Mouse (Mus musculus) neural tube, embryonic 12.5 days (tissue): ENCODE results near the gene Bysl. TPM values are rescaled to one million over a fixed set of nuclear protein-coding genes. Genes with fewer than 3 reads are reported as not detected.
"Not testable (repeated sequence)": the region's sequence is repeated elsewhere in the genome, so short reads cannot be mapped to it uniquely, and the experiment has no call there.

Experiments used
- ATAC-seq: fragments of 200-750 bp; cut with Nextera tagmentation; 2 replicates; pipeline ENCODE4 v1.8.0; 2017; ENCODE audit warnings: low read depth, mild to moderate bottlenecking, moderate TSS enrichment, moderate library complexity; ENCODE audit not compliant: low FRiP score
- H3K27ac ChIP-seq: fragments of 300-500 bp; sonication (generic); 2 replicates; pipeline ENCODE4 v1.5.1; 2016
- H3K27me3 ChIP-seq: fragments of 300-500 bp; sonication (generic); replicated peaks from 2 replicates; pipeline ENCODE4 v1.6.1; 2016; ENCODE audit warnings: mild to moderate bottlenecking
- H3K36me3 ChIP-seq: fragments of 300-500 bp; sonication (generic); 2 replicates; pipeline ENCODE4 v1.6.1; 2016; ENCODE audit warnings: mild to moderate bottlenecking
- H3K4me1 ChIP-seq: fragments of 300-500 bp; sonication (generic); 2 replicates; pipeline ENCODE4 v1.6.1; 2016
- H3K4me2 ChIP-seq: fragments of 300-500 bp; sonication (generic); replicated peaks from 2 replicates; pipeline ENCODE4 v1.6.1; 2016; ENCODE audit warnings: mild to moderate bottlenecking
- H3K4me3 ChIP-seq: fragments of 300-500 bp; sonication (generic); 2 replicates; pipeline ENCODE4 v1.5.1; 2016
- H3K9ac ChIP-seq: fragments of 300-500 bp; sonication (generic); 2 replicates; pipeline ENCODE4 v1.6.1; 2016; ENCODE audit warnings: mild to moderate bottlenecking
- H3K9me3 ChIP-seq: fragments of 300-500 bp; sonication (generic); 2 replicates; pipeline ENCODE4 v1.6.1; 2016; ENCODE audit warnings: mild to moderate bottlenecking
- WGBS: fragments of 180-500 bp; shearing (Covaris S2); methylation state at CpG from one replicate; pipeline ENCODE4 v1.1.7; 2016; 5-methylcytosine and 5-hydroxymethylcytosine counted together
- polyA plus RNA-seq: library from polyadenylated mRNA; unstranded; fragments of >200 nt; fragmentation: Nextera tagmentation; extraction: Ambion mirVana; gene quantifications from 2 replicates; pipeline ENCODE4 v1.2.1, GENCODE M21; 2016

Gene Bysl
- polyA plus RNA-seq, 1 experiment from 2014 or later, result 35.9 TPM

- H3K4me1 ChIP-seq, result peaks cover 13% of the 10 kb centered on the region
Measured at GRCm38 (mm10) chr17:47616119-47616518, 4.8 kb upstream of the Bysl start.

GRCm38 (mm10) chr17:47614018-47614417, 2.7 kb upstream of the Bysl start:
- H3K4me3 ChIP-seq, result no peak overlapping the region
- no peak overlapping the region for H3K9ac ChIP-seq
- no peaks in the 10 kb centered on the region for H3K9me3 ChIP-seq
- H3K27me3 ChIP-seq, result no peaks in the 10 kb centered on the region
- H3K36me3 ChIP-seq, result peaks cover 44% of the 10 kb centered on the region
- H3K27ac ChIP-seq, result no peak overlapping the region
- peaks cover 22% of the 10 kb centered on the region for H3K4me1 ChIP-seq
- H3K4me2 ChIP-seq, result no peak overlapping the region
- WGBS, result 89% methylated on average over 1 of the region's 1 CpGs
- ATAC-seq, result no peak

More at GRCm38 (mm10) chr17:47616119-47616518, 4.8 kb upstream of the Bysl start:
- Histone ChIP-seq H3K9ac (no peak overlapping the region), H3K27me3 (no peaks in the 10 kb centered on the region), H3K36me3 (peaks cover 49% of the 10 kb centered on the region), H3K4me3 (no peak overlapping the region), H3K27ac (no peak overlapping the region), H3K9me3 (no peaks in the 10 kb centered on the region), H3K4me2 (no peak overlapping the region)
- WGBS, result 95% methylated on average over 8 of the region's 8 CpGs
- ATAC-seq, result no peak

- no peak for ATAC-seq
- H3K4me3 ChIP-seq, result peak overlapping the region; percentile 79
- WGBS, result under 1% methylated on average over 13 of the region's 13 CpGs
- peak overlapping the region; percentile 94 for H3K4me2 ChIP-seq
- peak overlapping the region; percentile 78 for H3K9ac ChIP-seq
- H3K27me3 ChIP-seq, result no peaks in the 10 kb centered on the region
- H3K9me3 ChIP-seq, result no peaks in the 10 kb centered on the region
- H3K4me1 ChIP-seq, result peaks cover 22% of the 10 kb centered on the region
- H3K27ac ChIP-seq, result no peak overlapping the region
- H3K36me3 ChIP-seq, result peaks cover 48% of the 10 kb centered on the region
Measured at GRCm38 (mm10) chr17:47611661-47611982, 330 bp upstream of the Bysl start.

GRCm38 (mm10) chr17:47609182-47609581, 2.1 kb downstream of the Bysl start:
- WGBS, result 93% methylated on average over 4 of the region's 4 CpGs
- Histone ChIP-seq H3K4me2 (peak overlapping the region; percentile 94; the same call in 1 of the 2 replicates), H3K36me3 (peaks cover 57% of the 10 kb centered on the region)

DNA sequence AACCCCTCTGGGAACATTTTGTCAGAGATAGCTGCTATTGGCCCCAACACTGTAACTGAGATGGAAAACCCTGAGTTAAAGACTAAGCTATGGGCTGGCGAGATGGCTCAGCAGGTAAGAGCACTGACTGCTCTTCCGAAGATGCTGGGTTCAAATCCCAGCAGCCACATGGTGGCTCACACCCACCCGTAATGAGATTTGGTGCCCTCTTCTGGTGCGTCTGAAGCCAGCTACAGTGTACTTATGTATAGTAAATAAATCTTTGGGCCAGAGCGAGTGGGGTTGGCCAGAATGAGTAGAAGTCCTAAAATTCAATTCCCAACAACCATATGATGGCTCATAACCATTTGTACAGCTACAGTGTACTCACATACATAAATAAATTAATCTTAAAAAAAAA, 5.1 kb downstream of the Bysl start:
- H3K36me3 ChIP-seq, result peaks cover 72% of the 10 kb centered on the region
- H3K27ac ChIP-seq, result no peak overlapping the region
- no peak overlapping the region for H3K9ac ChIP-seq
- peaks cover 9% of the 10 kb centered on the region for H3K4me1 ChIP-seq
- no peak overlapping the region for H3K4me3 ChIP-seq
- WGBS, result 79% methylated on average over 5 of the region's 5 CpGs
- H3K4me2 ChIP-seq, result no peak overlapping the region
- ATAC-seq, result no peak
- H3K9me3 ChIP-seq, result no peaks in the 10 kb centered on the region
- H3K27me3 ChIP-seq, result no peaks in the 10 kb centered on the region

More at GRCm38 (mm10) chr17:47609182-47609581, 2.1 kb downstream of the Bysl start:
- Histone ChIP-seq H3K27me3 (no peaks in the 10 kb centered on the region), H3K27ac (no peak overlapping the region), H3K4me3 (no peak overlapping the region), H3K9ac (no peak overlapping the region), H3K9me3 (no peaks in the 10 kb centered on the region), H3K4me1 (peaks cover 22% of the 10 kb centered on the region)
- ATAC-seq, result no peak

DNA sequence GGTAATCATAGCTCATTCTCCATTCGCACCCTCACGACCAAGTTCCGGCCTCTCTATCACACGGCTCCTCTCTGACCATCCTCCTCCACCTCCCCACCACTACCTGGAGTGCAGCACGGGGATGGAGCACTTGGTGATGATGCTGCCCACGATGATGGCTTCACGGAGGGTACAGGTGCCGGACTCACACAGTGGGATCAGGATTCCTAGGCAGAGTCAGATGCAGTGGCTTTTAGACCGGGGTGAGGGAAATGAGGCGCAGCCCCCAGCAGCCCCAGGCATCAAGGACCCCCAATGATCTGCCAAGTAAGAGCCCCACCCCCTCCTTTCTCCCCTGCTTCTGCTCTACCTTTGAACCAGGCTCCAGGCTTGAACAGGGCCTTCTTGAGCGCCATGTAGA, 9.0 kb downstream of the Bysl start:
- ATAC-seq, result no peak
- Histone ChIP-seq H3K4me2 (no peak overlapping the region), H3K27ac (no peak overlapping the region), H3K36me3 (peaks cover 85% of the 10 kb centered on the region), H3K4me3 (no peak overlapping the region), H3K27me3 (no peaks in the 10 kb centered on the region), H3K9me3 (no peaks in the 10 kb centered on the region), H3K9ac (no peak overlapping the region), H3K4me1 (peaks cover 3% of the 10 kb centered on the region)
- 95% methylated on average over 11 of the region's 11 CpGs for WGBS

GRCm38 (mm10) chr17:47601389-47601755, 9.9 kb downstream of the Bysl start:
- H3K27me3 ChIP-seq, result no peaks in the 10 kb centered on the region
- ATAC-seq, result no peak
- H3K27ac ChIP-seq, result no peak overlapping the region
- 92% methylated on average over 10 of the region's 10 CpGs for WGBS
- peaks cover 13% of the 10 kb centered on the region for H3K4me1 ChIP-seq
- H3K36me3 ChIP-seq, result peaks cover 76% of the 10 kb centered on the region
- H3K4me2 ChIP-seq, result no peak overlapping the region
- H3K4me3 ChIP-seq, result no peak overlapping the region
- no peaks in the 10 kb centered on the region for H3K9me3 ChIP-seq
- H3K9ac ChIP-seq, result no peak overlapping the region

DNA sequence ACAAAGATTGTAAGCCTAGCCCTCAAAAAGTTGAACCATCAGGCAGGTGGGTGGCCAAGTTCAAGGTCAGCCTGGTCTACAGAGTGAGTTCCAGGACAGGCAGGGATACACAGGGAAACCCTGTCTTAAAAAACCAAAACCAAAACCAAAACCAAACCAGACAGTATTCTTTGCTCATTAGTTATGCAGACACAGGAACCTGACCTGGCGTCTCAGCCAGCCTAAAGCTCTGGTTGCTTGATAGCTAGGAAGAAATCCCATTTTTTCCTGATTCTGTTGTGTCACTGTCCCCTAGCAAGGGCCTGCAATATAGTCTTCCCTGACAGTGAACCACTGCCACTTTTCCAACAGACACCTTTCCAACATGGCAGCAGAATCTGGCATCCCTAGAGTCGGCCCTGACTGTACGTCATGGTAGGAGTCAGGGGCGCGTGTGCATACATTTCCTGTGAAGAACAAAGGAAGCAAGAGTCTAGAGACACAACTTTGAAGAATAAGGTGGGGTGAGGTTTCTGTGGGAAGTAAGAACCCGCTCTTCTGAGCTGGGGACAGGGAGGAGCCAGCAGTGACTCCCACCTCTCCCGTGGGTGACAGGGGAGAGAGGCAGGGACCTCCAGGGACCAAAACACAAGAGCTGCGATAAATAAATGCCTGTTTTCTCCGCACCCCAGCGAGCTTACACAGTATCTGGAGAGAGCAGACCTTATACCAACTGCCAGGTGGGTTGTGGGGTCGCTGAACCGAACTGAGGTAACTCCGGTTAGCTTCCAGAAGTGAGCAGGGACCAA, 10.5 kb downstream of the Bysl start:
- Histone ChIP-seq H3K4me1 (peaks cover 18% of the 10 kb centered on the region), H3K4me2 (no peak overlapping the region), H3K36me3 (peaks cover 71% of the 10 kb centered on the region), H3K27ac (no peak overlapping the region), H3K9ac (no peak overlapping the region), H3K4me3 (no peak overlapping the region), H3K27me3 (no peaks in the 10 kb centered on the region), H3K9me3 (no peaks in the 10 kb centered on the region)
- no peak for ATAC-seq
- WGBS, result 88% methylated on average over 13 of the region's 13 CpGs

DNA sequence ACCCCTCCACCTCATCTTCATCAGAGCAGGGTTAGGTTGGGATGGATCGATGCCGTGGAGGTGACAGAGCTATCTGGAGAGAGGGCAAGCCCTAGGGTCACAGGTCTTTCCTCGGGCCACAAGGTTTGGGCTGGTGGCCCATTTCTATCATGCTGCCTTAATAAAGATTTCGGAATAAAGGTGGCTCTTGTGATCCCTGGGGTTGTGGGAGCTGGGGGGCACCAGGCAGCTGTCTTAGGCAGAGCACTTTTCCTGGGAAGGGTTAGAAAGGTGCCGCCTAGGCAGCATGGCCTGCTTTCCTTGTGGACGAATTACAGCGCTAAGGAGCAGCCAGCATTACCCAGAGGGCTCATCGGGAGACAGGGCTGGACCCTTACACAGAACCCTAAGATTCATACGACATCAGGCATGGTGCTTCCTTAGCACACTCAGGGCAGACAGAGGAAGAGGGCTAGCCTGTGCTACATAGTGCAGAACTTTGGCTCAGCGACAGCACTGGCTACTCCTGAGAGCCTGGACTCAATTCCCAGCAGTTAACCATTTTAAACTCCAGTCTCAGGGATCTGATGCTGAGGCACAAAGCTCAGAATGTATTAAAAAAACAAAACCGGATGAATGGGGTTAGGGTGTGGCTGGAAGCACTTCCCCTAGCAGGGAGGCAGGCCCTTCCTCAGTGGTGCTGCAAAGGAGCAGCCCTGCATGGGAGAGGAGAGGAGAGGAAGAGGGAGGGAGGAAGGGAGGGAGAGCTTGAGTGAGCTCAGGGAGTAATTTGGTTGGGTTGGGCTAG, 11.6 kb downstream of the Bysl start:
- Histone ChIP-seq H3K27me3 (no peaks in the 10 kb centered on the region), H3K4me2 (no peak overlapping the region), H3K36me3 (peaks cover 60% of the 10 kb centered on the region), H3K9me3 (no peaks in the 10 kb centered on the region), H3K9ac (no peak overlapping the region), H3K4me1 (peaks cover 29% of the 10 kb centered on the region), H3K27ac (0 out of 2 replicates have a peak overlapping the region, but pooled peaks have one; percentile 1), H3K4me3 (no peak overlapping the region)
- WGBS, result 80% methylated on average over 11 of the region's 11 CpGs
- no peak for ATAC-seq

- not testable (repeated sequence) for ATAC-seq, H3K4me3 ChIP-seq, H3K9ac ChIP-seq, H3K27ac ChIP-seq, H3K9me3 ChIP-seq, H3K4me2 ChIP-seq, H3K27me3 ChIP-seq
- Histone ChIP-seq H3K4me1 (peaks cover 38% of the 10 kb centered on the region), H3K36me3 (peaks cover 50% of the 10 kb centered on the region)
- WGBS, result 81% methylated on average over 10 of the region's 10 CpGs
Measured at GRCm38 (mm10) chr17:47598580-47599304, 12.6 kb downstream of the Bysl start.

DNA sequence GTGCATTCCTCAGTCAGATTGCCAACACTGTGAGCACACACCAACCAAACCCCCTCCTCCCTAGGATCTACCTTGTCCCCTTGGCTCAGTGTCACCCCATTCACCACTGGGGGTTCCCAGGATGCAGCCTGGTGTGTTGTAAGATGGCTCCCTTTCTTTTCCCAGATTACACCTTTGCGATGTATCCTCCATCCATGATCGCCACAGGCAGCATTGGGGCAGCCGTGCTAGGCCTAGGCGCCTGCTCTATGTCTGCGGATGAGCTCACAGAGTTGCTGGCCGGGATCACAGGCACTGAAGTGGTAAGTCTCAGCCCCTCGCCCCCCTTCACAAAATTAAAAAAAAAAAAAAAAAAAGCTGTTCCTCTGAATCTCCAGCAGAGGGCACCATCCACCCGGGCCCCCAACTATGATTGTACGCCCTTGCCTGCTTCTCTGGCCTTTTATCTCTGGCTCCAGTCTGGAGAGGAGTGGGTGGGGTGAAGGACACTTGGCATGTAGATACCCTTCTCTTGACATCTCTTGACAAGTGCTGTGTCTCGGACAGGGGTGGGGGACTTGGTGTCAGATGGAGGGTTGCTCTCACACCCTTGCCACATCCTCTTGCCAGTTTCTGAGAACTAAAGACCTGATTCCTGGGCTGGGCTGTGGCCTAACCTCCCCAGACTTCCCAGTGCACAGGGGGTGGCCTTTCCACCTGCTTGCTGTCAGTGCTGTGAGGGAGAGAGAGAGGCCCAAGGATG, 13.3 kb downstream of the Bysl start:
- H3K4me1 ChIP-seq, result peaks cover 38% of the 10 kb centered on the region
- no peak for ATAC-seq
- H3K27ac ChIP-seq, result no peak overlapping the region
- no peaks in the 10 kb centered on the region for H3K27me3 ChIP-seq
- WGBS, result 36% methylated on average over 10 of the region's 10 CpGs
- H3K36me3 ChIP-seq, result peaks cover 46% of the 10 kb centered on the region
- H3K4me2 ChIP-seq, result peak overlapping the region; percentile 24; the same call in 1 of the 2 replicates
- no peaks in the 10 kb centered on the region for H3K9me3 ChIP-seq
- no peak overlapping the region for H3K9ac ChIP-seq
- no peak overlapping the region for H3K4me3 ChIP-seq
